Mouse (Mus musculus) hindbrain, embryonic 11.5 days (tissue): ENCODE measurements at regions not wholly inside any gene's neighbourhood (a gene's known extent, or its start where the extent isn't known, plus 50 kb on each side); places are given as distances from the start of the nearest gene placed in this dataset.

Experiments
- ATAC-seq: fragments of 200-750 bp; cut with Nextera tagmentation; 2 replicates; pipeline ENCODE4 v1.8.0; 2017; ENCODE audit warnings: mild to moderate bottlenecking, moderate TSS enrichment, moderate library complexity; ENCODE audit not compliant: low FRiP score
- DNase-seq: peaks from one replicate; pipeline ENCODE4 v3.0.0-alpha.2; 2015; ENCODE audit warnings: low spot score
- H3K27ac ChIP-seq: fragments of 300-500 bp; sonication (generic); 2 replicates; pipeline ENCODE4 v1.5.1; 2014; ENCODE audit warnings: mild to moderate bottlenecking, low read depth, low read length
- H3K27me3 ChIP-seq: fragments of 300-500 bp; sonication (generic); 2 replicates; pipeline ENCODE4 v1.6.1; 2014; ENCODE audit warnings: mild to moderate bottlenecking, low read length, moderate library complexity, mixed read lengths; ENCODE audit not compliant: control insufficient read depth, insufficient read depth
- H3K36me3 ChIP-seq: fragments of 300-500 bp; sonication (generic); 2 replicates; pipeline ENCODE4 v1.6.1; 2014; ENCODE audit warnings: mild to moderate bottlenecking, low read length, moderate library complexity, mixed read lengths; ENCODE audit not compliant: control insufficient read depth, insufficient read depth
- H3K4me1 ChIP-seq: fragments of 300-500 bp; sonication (generic); replicated peaks from 2 replicates; pipeline ENCODE4 v1.6.1; 2014; ENCODE audit warnings: low read length, mixed read lengths; ENCODE audit not compliant: control insufficient read depth, insufficient read depth
- H3K4me2 ChIP-seq: fragments of 300-500 bp; sonication (generic); replicated peaks from 2 replicates; pipeline ENCODE4 v1.6.1; 2014; ENCODE audit warnings: mild to moderate bottlenecking, low read depth, low read length
- H3K4me3 ChIP-seq: fragments of 300-500 bp; sonication (generic); 2 replicates; pipeline ENCODE4 v1.5.1; 2014; ENCODE audit warnings: low read depth, low read length
- H3K9ac ChIP-seq: fragments of 300-500 bp; sonication (generic); 2 replicates; pipeline ENCODE4 v1.6.1; 2014; ENCODE audit warnings: low read depth, low read length
- H3K9me3 ChIP-seq: fragments of 300-500 bp; sonication (generic); 2 replicates; pipeline ENCODE4 v1.6.1; 2016; ENCODE audit warnings: low read length; ENCODE audit not compliant: control insufficient read depth
- WGBS: fragments of 180-500 bp; shearing (Covaris S2); extraction: QIAGEN DNeasy Blood & Tissue Kit; methylation state at CpG from one replicate; pipeline ENCODE4 v1.1.7; 2014; 5-methylcytosine and 5-hydroxymethylcytosine counted together

GRCm38 (mm10) chr3:20986942-20987341 lies 620.0 kb upstream of the Agtr1b start:
- DNase-seq (peak; percentile 6), ATAC-seq (peak; percentile 49; the same call in 1 of the 2 replicates)
- WGBS, result 0% methylated on average over 1 of the region's 1 CpGs

GRCm38 (mm10) chr3:20986377-20986727 lies 619.4 kb upstream of the Agtr1b start:
- DNase-seq, result peak; percentile 42
- Histone ChIP-seq H3K36me3 (no peaks in the 10 kb centered on the region), H3K4me3 (no peak overlapping the region), H3K4me1 (peaks cover 6% of the 10 kb centered on the region; the same call in 1 of the 2 replicates), H3K4me2 (no peak overlapping the region), H3K27me3 (no peaks in the 10 kb centered on the region), H3K27ac (no peak overlapping the region), H3K9me3 (no peaks in the 10 kb centered on the region), H3K9ac (no peak overlapping the region)
- peak; percentile 88 for ATAC-seq
- WGBS, result 13% methylated on average over 1 of the region's 1 CpGs

More at GRCm38 (mm10) chr3:20986942-20987341, 620.0 kb upstream of the Agtr1b start:
- no peak overlapping the region for H3K4me2 ChIP-seq
- H3K36me3 ChIP-seq, result no peaks in the 10 kb centered on the region
- no peak overlapping the region for H3K27ac ChIP-seq
- no peak overlapping the region for H3K4me3 ChIP-seq
- peaks cover 6% of the 10 kb centered on the region; the same call in 1 of the 2 replicates for H3K4me1 ChIP-seq
- H3K9me3 ChIP-seq, result no peaks in the 10 kb centered on the region
- no peak overlapping the region for H3K9ac ChIP-seq
- H3K27me3 ChIP-seq, result no peaks in the 10 kb centered on the region

- no peaks in the 10 kb centered on the region for H3K36me3 ChIP-seq
- 55% methylated on average over 4 of the region's 4 CpGs for WGBS
- no peaks in the 10 kb centered on the region for H3K27me3 ChIP-seq
- H3K4me2 ChIP-seq, result no peak overlapping the region
- no peaks in the 10 kb centered on the region for H3K9me3 ChIP-seq
- DNase-seq (peak; percentile 2), ATAC-seq (0 out of 2 replicates have a peak, but pooled peaks have one; percentile 12)
- no peak overlapping the region for H3K4me3 ChIP-seq
- H3K27ac ChIP-seq, result no peak overlapping the region
- no peak overlapping the region for H3K9ac ChIP-seq
- H3K4me1 ChIP-seq, result peaks cover 6% of the 10 kb centered on the region; the same call in 1 of the 2 replicates
Measured at GRCm38 (mm10) chr3:20985682-20986376, 618.9 kb upstream of the Agtr1b start.

GRCm38 (mm10) chr3:20984146-20984545 lies 617.2 kb upstream of the Agtr1b start:
- Histone ChIP-seq H3K9me3 (no peaks in the 10 kb centered on the region), H3K27me3 (no peaks in the 10 kb centered on the region), H3K9ac (no peak overlapping the region), H3K27ac (no peak overlapping the region), H3K4me3 (no peak overlapping the region), H3K36me3 (no peaks in the 10 kb centered on the region), H3K4me2 (no peak overlapping the region), H3K4me1 (peaks cover 6% of the 10 kb centered on the region; the same call in 1 of the 2 replicates)
- DNase-seq (no peak), ATAC-seq (no peak)
- WGBS, result 44% methylated on average over 1 of the region's 1 CpGs

- DNase-seq (no peak), ATAC-seq (no peak)
- Histone ChIP-seq H3K4me2 (no peak overlapping the region), H3K27me3 (no peaks in the 10 kb centered on the region), H3K4me1 (no peaks in the 10 kb centered on the region), H3K9me3 (no peaks in the 10 kb centered on the region), H3K27ac (no peak overlapping the region), H3K4me3 (no peak overlapping the region), H3K9ac (no peak overlapping the region), H3K36me3 (no peaks in the 10 kb centered on the region)
- 83% methylated on average over 1 of the region's 1 CpGs for WGBS
Measured at GRCm38 (mm10) chr3:20973077-20973476, 606.1 kb upstream of the Agtr1b start.
